Mouse (Mus musculus) limb, embryonic 14.5 days (tissue): Measurements from ENCODE around the gene Mier1. TPM values are rescaled to one million over a fixed set of nuclear protein-coding genes. Genes with fewer than 3 reads are reported as not detected.

Experiments used
- ATAC-seq: fragments of 200-750 bp; cut with Nextera tagmentation; 2 replicates; pipeline ENCODE4 v1.8.0; 2017; ENCODE audit warnings: low read depth, moderate number of reproducible peaks, moderate TSS enrichment; ENCODE audit not compliant: low FRiP score
- DNase-seq: peaks from one replicate; pipeline ENCODE4 v3.0.0-alpha.2; 2015; ENCODE audit warnings: low spot score
- H3K27ac ChIP-seq: fragments of 300-500 bp; sonication (generic); replicated peaks from 2 replicates; pipeline ENCODE4 v1.5.1; 2014; ENCODE audit warnings: low read depth, mild to moderate bottlenecking, low read length, moderate library complexity, mixed read lengths
- H3K27me3 ChIP-seq: fragments of 300-500 bp; sonication (generic); 2 replicates; pipeline ENCODE4 v1.6.1; 2014; ENCODE audit warnings: low read length, mixed read lengths; ENCODE audit not compliant: control insufficient read depth, insufficient read depth
- H3K36me3 ChIP-seq: fragments of 300-500 bp; sonication (generic); 2 replicates; pipeline ENCODE4 v1.6.1; 2014; ENCODE audit warnings: mild to moderate bottlenecking, low read length, moderate library complexity, mixed read lengths; ENCODE audit not compliant: control insufficient read depth, insufficient read depth
- H3K4me1 ChIP-seq: fragments of 300-500 bp; sonication (generic); 2 replicates; pipeline ENCODE4 v1.6.1; 2014; ENCODE audit warnings: antibody characterized with exemption, low read length, mixed read lengths; ENCODE audit not compliant: control insufficient read depth, insufficient read depth
- H3K4me2 ChIP-seq: fragments of 300-500 bp; sonication (generic); replicated peaks from 2 replicates; pipeline ENCODE4 v1.6.1; 2014; ENCODE audit warnings: low read depth, mild to moderate bottlenecking, low read length, moderate library complexity; ENCODE audit not compliant: severe bottlenecking
- H3K4me3 ChIP-seq: fragments of 300-500 bp; sonication (generic); replicated peaks from 2 replicates; pipeline ENCODE4 v1.5.1; 2014; ENCODE audit warnings: low read length
- H3K9ac ChIP-seq: fragments of 300-500 bp; sonication (generic); 2 replicates; pipeline ENCODE4 v1.6.1; 2014; ENCODE audit warnings: mild to moderate bottlenecking, low read depth, low read length, moderate library complexity; ENCODE audit not compliant: severe bottlenecking
- H3K9me3 ChIP-seq: fragments of 300-500 bp; sonication (generic); 2 replicates; pipeline ENCODE4 v1.6.1; 2016; ENCODE audit warnings: low read length; ENCODE audit not compliant: control insufficient read depth
- POLR2A ChIP-seq: fragments of 200-500 bp; IDR thresholded peaks from 2 replicates; pipeline ENCODE4 v1.8.0; 2012; ENCODE audit warnings: inconsistent platforms, mild to moderate bottlenecking, moderate library complexity, borderline replicate concordance; ENCODE audit not compliant: insufficient read depth, insufficient read length; ENCODE audit errors: extremely low read depth
- WGBS: fragments of 180-500 bp; shearing (Covaris S2); extraction: QIAGEN DNeasy Blood & Tissue Kit; methylation state at CpG from one replicate; pipeline ENCODE4 v1.1.7; 2014; 5-methylcytosine and 5-hydroxymethylcytosine counted together
- polyA plus RNA-seq, 2 experiments: library from polyadenylated mRNA; depleted of rRNA in 1 of 2; stranded (reverse) in 1 of 2; unstranded in 1 of 2; fragments of >200 nt; fragmentation: Nextera tagmentation in 1 of 2; extraction: Ambion mirVana in 1 of 2; gene quantifications; 2 replicates each; pipeline versions ENCODE4 v1.2.1 to v1.2.3; 2012 to 2014

Mier1 gene
- polyA plus RNA-seq, 2 experiments, result 32.9 to 41.2 TPM

DNA sequence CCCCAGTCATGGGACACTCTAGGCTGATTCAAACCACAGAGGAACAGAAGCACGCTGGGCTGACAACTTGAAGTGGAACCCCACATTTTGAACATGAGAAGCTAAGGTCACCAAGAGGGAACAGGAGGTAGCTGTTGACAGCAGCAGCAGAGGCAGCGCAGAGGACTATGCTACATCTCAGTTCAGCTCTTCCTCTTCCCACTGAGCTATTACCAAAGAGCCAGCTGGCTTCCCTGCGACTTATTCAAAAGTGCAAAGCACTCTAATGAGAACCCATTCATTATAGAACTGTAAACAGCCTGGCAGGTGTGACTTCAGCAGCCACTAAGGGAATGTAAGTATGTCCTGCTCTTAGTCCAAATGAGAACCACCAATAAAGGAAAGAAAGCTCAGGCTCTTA is 65.4 kb downstream of the Mier1 start:
- H3K27ac ChIP-seq, result no peak overlapping the region
- no peaks in the 10 kb centered on the region for H3K4me1 ChIP-seq
- H3K4me3 ChIP-seq, result no peak overlapping the region
- ATAC-seq (no peak), DNase-seq (no peak)
- no peak for TF ChIP-seq POLR2A
- WGBS, result 62% methylated on average over 3 of the region's 3 CpGs
- no peaks in the 10 kb centered on the region for H3K27me3 ChIP-seq
- H3K9me3 ChIP-seq, result no peaks in the 10 kb centered on the region
- H3K36me3 ChIP-seq, result peaks cover 56% of the 10 kb centered on the region
- no peak overlapping the region for H3K4me2 ChIP-seq
- no peak overlapping the region for H3K9ac ChIP-seq

DNA sequence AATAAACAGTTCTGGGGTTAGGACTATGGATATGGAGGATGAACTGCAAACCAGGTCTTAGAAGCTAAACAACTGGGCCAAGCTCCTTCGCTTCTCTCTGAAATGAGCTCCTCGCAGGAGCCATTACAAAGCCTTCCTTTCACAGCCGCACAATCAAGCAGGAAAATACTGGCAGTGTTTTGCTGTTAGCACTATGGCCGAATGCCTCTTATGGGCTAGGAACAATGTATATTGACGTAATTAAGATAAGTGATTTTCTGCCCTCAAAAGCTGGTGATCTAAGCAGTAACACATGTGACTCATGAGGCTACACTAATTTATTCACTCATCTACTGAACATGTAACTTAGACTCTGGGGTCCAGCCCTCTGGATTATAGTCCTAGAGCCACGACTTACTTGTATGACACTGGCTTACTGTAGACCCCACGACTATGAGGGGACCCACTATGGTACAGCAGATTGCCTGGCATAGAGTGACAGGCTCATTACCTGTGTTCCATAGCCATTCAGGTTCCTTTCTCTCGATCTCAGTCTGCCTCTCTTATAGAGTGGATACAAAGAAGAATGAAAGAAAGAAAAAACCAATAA is 66.2 kb downstream of the Mier1 start:
- no peak for ATAC-seq
- H3K36me3 ChIP-seq, result peaks cover 58% of the 10 kb centered on the region
- no peak overlapping the region for H3K9ac ChIP-seq
- H3K27ac ChIP-seq, result no peak overlapping the region
- 70% methylated on average over 8 of the region's 8 CpGs for WGBS
- no peak overlapping the region for H3K4me2 ChIP-seq
- no peaks in the 10 kb centered on the region for H3K4me1 ChIP-seq
- H3K27me3 ChIP-seq, result no peaks in the 10 kb centered on the region
- no peak for DNase-seq
- H3K4me3 ChIP-seq, result no peak overlapping the region
- no peaks in the 10 kb centered on the region for H3K9me3 ChIP-seq
- no peak for TF ChIP-seq POLR2A

DNA sequence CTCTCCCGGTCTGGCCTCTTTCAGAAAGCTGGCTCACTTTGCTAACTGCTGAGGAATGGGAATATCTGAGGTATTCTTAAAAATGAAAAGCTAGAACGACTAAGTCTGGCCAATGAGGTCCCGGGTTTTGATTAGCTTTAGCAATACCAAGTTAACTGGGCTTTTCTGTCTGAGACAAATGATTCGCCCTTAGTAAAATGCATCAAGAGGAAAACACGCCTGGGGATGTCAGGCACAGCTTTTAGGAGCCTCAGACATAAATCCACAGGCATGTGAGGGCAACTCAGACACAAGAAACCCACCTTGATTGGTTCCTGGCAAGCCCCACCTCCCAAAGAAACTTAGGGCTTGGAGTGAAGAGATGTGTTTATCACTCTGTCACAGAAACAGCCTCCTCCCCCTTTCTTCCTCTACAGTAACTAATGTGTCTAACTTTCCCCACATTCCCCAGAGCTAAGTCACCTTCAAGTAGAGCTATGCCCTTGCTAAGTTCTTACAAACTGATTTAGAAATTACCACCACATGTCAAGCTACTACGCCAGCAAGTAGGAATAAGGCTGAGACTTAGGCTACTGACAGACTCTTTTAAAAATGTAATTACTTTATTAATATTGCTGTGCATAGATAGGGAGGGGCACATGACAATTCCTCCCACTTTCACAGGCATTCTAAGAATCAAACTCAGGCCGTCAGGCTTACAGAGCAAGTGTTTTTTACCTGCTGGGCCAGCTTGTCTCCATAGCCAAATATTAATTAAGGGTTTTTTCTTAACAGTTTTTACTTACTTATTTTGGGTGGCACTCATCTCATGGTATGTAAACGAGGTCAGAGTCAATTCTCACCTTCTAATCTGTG is 74.8 kb downstream of the Mier1 start:
- Histone ChIP-seq H3K36me3 (peaks cover 70% of the 10 kb centered on the region), H3K27me3 (no peaks in the 10 kb centered on the region), H3K27ac (no peak overlapping the region), H3K9me3 (no peaks in the 10 kb centered on the region), H3K4me3 (no peak overlapping the region), H3K9ac (no peak overlapping the region), H3K4me2 (no peak overlapping the region), H3K4me1 (no peaks in the 10 kb centered on the region)
- DNase-seq, result no peak
- 77% methylated on average over 8 of the region's 8 CpGs for WGBS
- TF ChIP-seq POLR2A, result no peak
- no peak for ATAC-seq

GRCm38 (mm10) chr4:103192421-103192820 is 78.2 kb downstream of the Mier1 start:
- Histone ChIP-seq H3K4me2 (no peak overlapping the region), H3K9me3 (no peaks in the 10 kb centered on the region), H3K9ac (no peak overlapping the region), H3K36me3 (peaks cover 60% of the 10 kb centered on the region), H3K4me3 (no peak overlapping the region), H3K27me3 (no peaks in the 10 kb centered on the region), H3K4me1 (no peaks in the 10 kb centered on the region), H3K27ac (no peak overlapping the region)
- ATAC-seq, result no peak
- WGBS, result 84% methylated on average over 2 of the region's 2 CpGs
- no peak for TF ChIP-seq POLR2A
- DNase-seq, result no peak

DNA sequence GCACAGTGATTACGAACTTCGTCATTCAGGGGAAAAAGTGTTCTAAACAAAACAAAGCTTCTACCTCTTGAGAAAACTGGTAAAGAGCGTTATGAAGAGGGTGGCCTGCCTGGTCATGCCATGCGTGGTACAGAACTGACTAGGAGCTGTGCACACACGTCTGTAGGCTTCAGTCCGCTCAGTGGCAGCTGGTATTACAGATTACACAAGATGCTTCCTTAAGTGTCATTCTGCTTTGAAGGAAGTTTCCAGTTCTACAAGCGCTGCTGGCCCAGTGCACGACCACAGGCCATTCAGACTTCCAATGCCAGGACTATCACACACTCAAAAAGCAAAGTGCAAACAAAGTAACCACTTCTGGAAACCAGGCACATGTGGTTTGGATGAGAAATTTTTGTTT is 83.2 kb downstream of the Mier1 start:
- WGBS, result 88% methylated on average over 8 of the region's 8 CpGs
- Histone ChIP-seq H3K4me3 (no peak overlapping the region), H3K36me3 (peaks cover 49% of the 10 kb centered on the region), H3K9ac (no peak overlapping the region), H3K27ac (no peak overlapping the region), H3K4me2 (no peak overlapping the region), H3K9me3 (no peaks in the 10 kb centered on the region), H3K27me3 (no peaks in the 10 kb centered on the region), H3K4me1 (no peaks in the 10 kb centered on the region)
- TF ChIP-seq POLR2A, result no peak
- DNase-seq, result no peak
- ATAC-seq, result no peak
